Mouse (Mus musculus) thymus, adult 2 months (tissue): ENCODE measurements around the gene Ttf1.
"Not testable (repeated sequence)": the region's sequence is repeated elsewhere in the genome, so short reads cannot be mapped to it uniquely, and the experiment has no call there.

ENCODE experiments used
- CTCF ChIP-seq: fragments of 200-500 bp; IDR thresholded peaks from 2 replicates; pipeline ENCODE4 v1.5.1; 2012; ENCODE audit warnings: mild to moderate bottlenecking, control low read depth, low read length, moderate library complexity, borderline replicate concordance; ENCODE audit not compliant: control insufficient read depth, poor library complexity, insufficient read depth; ENCODE audit errors: extremely low read depth
- POLR2A ChIP-seq: fragments of 200-500 bp; IDR thresholded peaks from 2 replicates; pipeline ENCODE4 v1.6.1; 2012; ENCODE audit warnings: mild to moderate bottlenecking, low read length, control low read depth, moderate library complexity; ENCODE audit not compliant: control insufficient read depth, poor library complexity, insufficient read depth; ENCODE audit errors: extremely low read depth

- not testable (repeated sequence) for TF ChIP-seq CTCF, POLR2A
These were observed 42.6 kb downstream of the Ttf1 start for GRCm38 (mm10) chr2:29102416-29103377.
